Mouse (Mus musculus): ENCODE data around the gene Stra8. TPM values are rescaled to one million over a fixed set of nuclear protein-coding genes. Genes with fewer than 3 reads are reported as not detected.

Gene Stra8
- polyA plus RNA-seq, 1 experiment from 2014 or later, result 0.10 TPM

GRCm38 (mm10) chr6:34941496-34941895, 21.5 kb downstream of the Stra8 start:
- no peaks in the 10 kb centered on the region for H3K36me3 ChIP-seq (ENCODE audit: insufficient read depth, low read length)
- no peak overlapping the region for H3K9ac ChIP-seq (replicated peaks; ENCODE audit: low read depth)
- no peak overlapping the region for H3K4me3 ChIP-seq (ENCODE audit: low read depth, low read length)
- H3K4me2 ChIP-seq (replicated peaks; ENCODE audit: low read depth, low read length), result no peak overlapping the region
- ATAC-seq (no peak), DNase-seq (ENCODE audit: low spot score) (no peak)
- H3K27me3 ChIP-seq (replicated peaks; ENCODE audit: insufficient read depth, low read length), result no peaks in the 10 kb centered on the region
- no peaks in the 10 kb centered on the region for H3K9me3 ChIP-seq (ENCODE audit: low read length)
- TF ChIP-seq CTCF (IDR thresholded peaks at IDR 0.05) (no peak), EP300 (IDR thresholded peaks at IDR 0.05) (no peak)
- H3K4me1 ChIP-seq (ENCODE audit: insufficient read depth, low read depth, low read length), result no peaks in the 10 kb centered on the region
- WGBS, result 67% methylated on average over 2 of the region's 2 CpGs
- no peak overlapping the region for H3K27ac ChIP-seq (ENCODE audit: low read length)

- Histone ChIP-seq H3K27me3 (replicated peaks; ENCODE audit: insufficient read depth, low read length) (no peaks in the 10 kb centered on the region), H3K4me1 (ENCODE audit: insufficient read depth, low read depth, low read length) (no peaks in the 10 kb centered on the region), H3K9ac (replicated peaks; ENCODE audit: low read depth) (no peak overlapping the region), H3K9me3 (ENCODE audit: low read length) (no peaks in the 10 kb centered on the region), H3K36me3 (ENCODE audit: insufficient read depth, low read length) (no peaks in the 10 kb centered on the region), H3K4me2 (replicated peaks; ENCODE audit: low read depth, low read length) (no peak overlapping the region), H3K27ac (ENCODE audit: low read length) (no peak overlapping the region), H3K4me3 (ENCODE audit: low read depth, low read length) (no peak overlapping the region)
- ATAC-seq (no peak), DNase-seq (ENCODE audit: low spot score) (no peak)
- 84% methylated on average over 9 of the region's 9 CpGs for WGBS
- no peak for TF ChIP-seq EP300 (IDR thresholded peaks at IDR 0.05)
Measured at GRCm38 (mm10) chr6:34942446-34942845, 22.5 kb downstream of the Stra8 start.

GRCm38 (mm10) chr6:34943499-34943898, 23.5 kb downstream of the Stra8 start:
- ATAC-seq (no peak), DNase-seq (ENCODE audit: low spot score) (no peak)
- 49% methylated on average over 5 of the region's 5 CpGs for WGBS
- Histone ChIP-seq H3K9me3 (ENCODE audit: low read length) (no peaks in the 10 kb centered on the region), H3K9ac (replicated peaks; ENCODE audit: low read depth) (no peak overlapping the region), H3K36me3 (ENCODE audit: insufficient read depth, low read length) (no peaks in the 10 kb centered on the region), H3K4me1 (ENCODE audit: insufficient read depth, low read depth, low read length) (no peaks in the 10 kb centered on the region), H3K27ac (ENCODE audit: low read length) (no peak overlapping the region), H3K4me2 (replicated peaks; ENCODE audit: low read depth, low read length) (no peak overlapping the region), H3K27me3 (replicated peaks; ENCODE audit: insufficient read depth, low read length) (no peaks in the 10 kb centered on the region), H3K4me3 (ENCODE audit: low read depth, low read length) (no peak overlapping the region)
- TF ChIP-seq EP300 (IDR thresholded peaks at IDR 0.05), result no peak
- no peak for TF ChIP-seq CTCF (IDR thresholded peaks at IDR 0.05)

GRCm38 (mm10) chr6:34946486-34947079, 26.6 kb downstream of the Stra8 start:
- Histone ChIP-seq H3K27me3 (replicated peaks; ENCODE audit: insufficient read depth, low read length) (no peaks in the 10 kb centered on the region), H3K9ac (replicated peaks; ENCODE audit: low read depth) (no peak overlapping the region), H3K9me3 (ENCODE audit: low read length) (no peaks in the 10 kb centered on the region), H3K4me2 (replicated peaks; ENCODE audit: low read depth, low read length) (no peak overlapping the region), H3K27ac (ENCODE audit: low read length) (no peak overlapping the region), H3K4me1 (ENCODE audit: insufficient read depth, low read depth, low read length) (no peaks in the 10 kb centered on the region), H3K4me3 (ENCODE audit: low read depth, low read length) (no peak overlapping the region), H3K36me3 (ENCODE audit: insufficient read depth, low read length) (no peaks in the 10 kb centered on the region)
- TF ChIP-seq CTCF (IDR thresholded peaks at IDR 0.05), result no peak
- TF ChIP-seq EP300 (IDR thresholded peaks at IDR 0.05), result no peak
- no peak for DNase-seq (ENCODE audit: low spot score)
- no peak for ATAC-seq
- WGBS, result 83% methylated on average over 1 of the region's 1 CpGs

- no peak overlapping the region for H3K4me3 ChIP-seq (ENCODE audit: low read depth, low read length)
- 0 out of 2 replicates have a peak overlapping the region, but pooled peaks have one; percentile 11 for H3K4me2 ChIP-seq (replicated peaks; ENCODE audit: low read depth, low read length)
- 29% methylated on average over 11 of the region's 11 CpGs for WGBS
Measured at GRCm38 (mm10) chr6:34948461-34948860, 28.5 kb downstream of the Stra8 start.

GRCm38 (mm10) chr6:34951518-34951917, 31.6 kb downstream of the Stra8 start:
- H3K4me3 ChIP-seq (ENCODE audit: low read depth, low read length), result no peak overlapping the region
- no peaks in the 10 kb centered on the region for H3K4me1 ChIP-seq (ENCODE audit: insufficient read depth, low read depth, low read length)
- H3K9me3 ChIP-seq (ENCODE audit: low read length), result no peaks in the 10 kb centered on the region
- H3K36me3 ChIP-seq (ENCODE audit: insufficient read depth, low read length), result no peaks in the 10 kb centered on the region
- WGBS, result 81% methylated on average over 7 of the region's 7 CpGs
- H3K9ac ChIP-seq (replicated peaks; ENCODE audit: low read depth), result no peak overlapping the region
- no peaks in the 10 kb centered on the region for H3K27me3 ChIP-seq (replicated peaks; ENCODE audit: insufficient read depth, low read length)
- TF ChIP-seq EP300 (IDR thresholded peaks at IDR 0.05), result no peak
- no peak for TF ChIP-seq CTCF (IDR thresholded peaks at IDR 0.05)
- ATAC-seq (no peak), DNase-seq (ENCODE audit: low spot score) (no peak)
- H3K4me2 ChIP-seq (replicated peaks; ENCODE audit: low read depth, low read length), result no peak overlapping the region
- no peak overlapping the region for H3K27ac ChIP-seq (ENCODE audit: low read length)

More at GRCm38 (mm10) chr6:34948461-34948860, 28.5 kb downstream of the Stra8 start:
- Histone ChIP-seq H3K9me3 (ENCODE audit: low read length) (no peaks in the 10 kb centered on the region), H3K27ac (ENCODE audit: low read length) (no peak overlapping the region), H3K36me3 (ENCODE audit: insufficient read depth, low read length) (no peaks in the 10 kb centered on the region), H3K27me3 (replicated peaks; ENCODE audit: insufficient read depth, low read length) (no peaks in the 10 kb centered on the region), H3K4me1 (ENCODE audit: insufficient read depth, low read depth, low read length) (no peaks in the 10 kb centered on the region), H3K9ac (replicated peaks; ENCODE audit: low read depth) (no peak overlapping the region)
- no peak for DNase-seq (ENCODE audit: low spot score)
- TF ChIP-seq EP300 (IDR thresholded peaks at IDR 0.05) (no peak), CTCF (IDR thresholded peaks at IDR 0.05) (no peak)
- no peak for ATAC-seq

All from lung, postnatal 0 days (tissue).